Mouse (Mus musculus): ENCODE results near the gene Lysmd1.

Lysmd1 gene

DNA sequence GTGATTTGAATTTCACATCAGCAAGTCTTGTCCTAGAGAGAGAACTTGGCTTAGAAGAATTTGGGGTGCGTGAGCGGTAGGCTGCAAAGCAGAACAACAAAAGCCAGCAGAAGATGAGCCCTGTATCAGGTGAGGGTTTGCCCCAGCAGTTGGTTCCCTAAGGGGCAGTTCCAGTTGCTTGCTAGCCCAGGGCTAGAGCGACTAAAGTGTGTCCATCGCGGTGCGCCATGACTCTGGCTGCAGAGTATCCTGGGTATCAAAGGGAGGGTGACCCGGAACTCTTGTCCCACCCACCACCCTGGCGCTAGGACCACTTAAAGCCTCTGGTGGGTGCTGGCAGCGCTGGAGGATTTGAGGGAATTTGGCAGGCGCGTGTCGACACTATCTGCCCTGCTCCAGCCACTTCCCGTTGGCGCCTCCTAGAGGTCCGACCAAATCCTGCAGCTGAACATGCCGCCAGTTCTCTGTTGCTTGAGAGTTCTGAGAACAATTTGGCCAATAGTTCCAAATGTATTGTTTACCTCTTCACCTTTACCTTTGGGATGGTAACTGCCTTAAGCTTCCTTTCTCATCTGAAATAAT is 40.2 kb downstream of the Lysmd1 start:
- peak; percentile 75 for DNase-seq

DNA sequence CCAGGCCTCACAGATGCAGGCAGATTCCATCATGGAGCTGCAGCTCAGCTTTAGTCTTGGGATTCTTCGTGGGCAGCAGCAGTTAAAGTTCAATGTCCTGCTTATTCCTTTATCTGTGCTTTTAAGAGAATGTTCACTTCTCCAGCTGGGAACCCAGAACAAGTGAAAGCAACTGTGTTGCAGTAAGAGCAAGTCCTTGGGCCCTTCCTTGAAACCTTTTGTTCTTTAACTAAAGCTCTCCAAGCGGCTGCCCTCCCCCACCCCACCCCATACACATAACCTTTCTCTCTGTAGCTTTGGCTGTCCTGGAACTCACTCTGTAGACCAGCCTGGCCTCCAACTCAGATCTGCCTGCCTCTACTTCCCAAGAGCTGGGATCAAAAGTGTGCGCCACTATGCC is 42.6 kb downstream of the Lysmd1 start:
- DNase-seq = no peak

DNA sequence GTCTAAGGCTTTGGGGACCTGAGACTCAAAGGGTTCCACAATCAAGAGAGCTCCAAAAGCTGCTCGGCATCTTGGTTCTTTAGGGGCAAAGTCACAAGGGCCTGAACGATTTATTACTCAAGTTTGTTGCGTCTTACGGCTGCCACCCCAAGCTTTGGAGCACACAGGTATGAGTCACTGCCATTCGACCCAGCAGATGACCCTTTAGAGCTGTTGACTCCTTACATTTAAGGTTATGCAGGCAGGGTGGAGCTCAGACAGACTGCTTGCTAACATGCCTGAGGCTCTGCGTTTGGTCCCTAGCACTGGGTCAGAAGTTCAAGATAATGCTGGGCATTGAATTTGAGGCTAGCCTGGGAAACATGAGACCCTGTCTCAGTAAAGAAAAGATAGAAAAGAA is 43.7 kb downstream of the Lysmd1 start:
- no peak for DNase-seq

DNA sequence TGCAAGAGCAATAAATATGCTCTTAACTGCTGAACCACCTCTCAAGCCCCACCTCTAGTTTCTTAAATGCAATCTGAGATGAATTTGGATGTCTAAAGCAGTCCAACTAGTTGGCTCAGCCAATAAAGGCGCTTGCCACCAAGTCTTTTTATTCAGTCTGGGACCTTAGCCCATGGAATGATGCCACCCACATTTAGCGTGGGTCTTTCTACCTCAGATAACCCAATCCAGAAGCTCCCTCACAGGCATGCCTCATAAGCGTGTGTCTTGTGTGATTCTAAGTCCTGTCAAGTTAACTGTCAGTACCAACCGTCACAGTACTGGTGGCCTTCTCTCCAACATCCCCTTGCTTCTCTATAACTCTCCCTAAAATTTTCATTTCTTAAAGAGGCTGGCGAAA is 45.1 kb downstream of the Lysmd1 start:
- DNase-seq = no peak

DNA sequence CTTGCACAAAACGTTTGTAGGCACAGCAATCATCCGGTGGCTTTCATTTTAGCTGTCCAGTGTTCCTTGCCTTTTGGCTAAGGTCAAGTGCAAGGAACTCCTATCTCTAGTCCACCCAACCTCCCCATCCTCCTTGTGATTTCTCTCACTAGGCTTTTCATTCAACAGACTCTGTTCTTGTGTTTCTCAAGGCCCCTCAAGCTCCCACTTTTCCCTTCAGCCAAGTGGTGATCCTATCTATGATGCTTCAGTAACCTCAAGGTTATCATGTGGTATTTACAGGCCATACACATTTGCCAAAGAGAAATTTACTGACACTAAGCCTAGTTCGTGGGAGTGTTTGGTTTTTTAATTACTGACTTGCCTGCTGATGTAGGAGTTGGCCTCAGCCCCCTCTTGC is 46.0 kb downstream of the Lysmd1 start:
- no peak for DNase-seq

DNA sequence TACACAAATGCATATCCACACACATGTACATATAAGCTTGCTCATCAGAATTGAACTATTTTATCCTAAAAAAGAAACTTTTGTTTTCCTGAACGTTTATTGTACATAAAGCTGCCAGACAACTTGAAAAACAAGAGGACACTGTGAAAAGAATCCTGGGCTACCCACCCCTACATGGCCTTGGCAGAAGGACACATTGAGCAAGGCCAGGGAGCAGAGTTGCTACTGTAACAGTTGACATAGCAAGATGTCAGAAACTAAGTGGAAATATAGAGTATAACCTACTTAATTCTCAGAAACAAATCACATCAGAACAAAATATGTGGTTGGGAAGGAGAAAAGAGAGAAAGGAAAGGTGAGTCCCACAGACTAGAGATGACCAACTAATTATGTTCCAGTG is 48.0 kb downstream of the Lysmd1 start:
- no peak for DNase-seq

DNA sequence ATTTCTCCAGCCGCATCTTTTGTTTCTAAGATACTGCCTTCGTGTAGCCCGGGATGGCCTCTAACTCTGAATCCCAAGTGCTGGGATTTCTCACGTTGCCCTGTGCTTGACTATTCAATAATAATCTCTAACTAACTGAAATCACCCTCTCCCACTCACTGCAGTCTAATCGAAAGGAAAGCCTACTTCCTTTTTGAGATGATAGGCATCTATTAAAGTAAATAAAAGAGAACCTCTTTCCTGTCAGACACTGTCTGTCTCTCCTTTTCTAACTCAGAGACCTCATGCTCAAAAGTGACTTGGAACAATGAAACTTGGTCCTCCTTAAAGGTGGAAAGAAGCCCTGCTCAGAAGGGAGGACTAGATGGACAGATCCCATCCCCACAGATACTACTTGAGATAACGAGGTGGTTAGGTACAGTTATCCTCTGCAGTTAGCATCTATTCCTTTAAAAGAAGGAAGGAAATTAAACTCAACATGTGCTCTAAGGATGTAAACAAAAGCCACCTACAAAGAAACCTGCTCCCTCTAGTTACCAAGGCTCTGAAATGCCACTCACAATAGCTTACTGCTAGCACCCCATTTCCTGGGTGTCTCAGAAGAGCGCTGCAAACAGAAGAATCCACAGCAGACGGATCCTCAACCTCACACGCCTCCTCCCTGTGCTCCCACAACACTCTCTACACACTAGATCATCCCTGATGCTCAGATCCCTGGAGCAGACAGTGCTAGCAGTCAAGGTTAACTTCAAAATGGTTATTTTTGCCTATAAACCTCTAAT is 51.1 kb downstream of the Lysmd1 start:
- no peak for DNase-seq

DNA sequence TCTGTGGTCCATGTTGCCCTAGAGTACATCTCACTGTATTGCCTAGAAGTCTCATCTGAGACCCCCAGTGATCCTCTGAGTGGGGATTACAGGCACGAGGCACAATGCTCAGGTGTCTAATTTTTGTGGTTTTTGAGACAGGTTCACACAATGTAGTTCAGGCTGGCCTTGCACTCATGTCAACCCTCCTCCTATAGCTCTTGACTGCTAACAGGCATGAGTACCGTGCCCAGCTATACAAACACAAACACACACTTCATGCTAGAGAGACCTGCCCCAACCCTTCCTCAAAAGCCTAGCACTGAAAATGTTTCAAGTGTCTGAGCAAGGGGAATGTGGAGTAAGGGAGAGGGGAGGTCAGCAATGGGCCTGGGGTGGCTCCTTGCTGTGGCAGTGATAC is 52.2 kb downstream of the Lysmd1 start:
- DNase-seq = no peak

DNA sequence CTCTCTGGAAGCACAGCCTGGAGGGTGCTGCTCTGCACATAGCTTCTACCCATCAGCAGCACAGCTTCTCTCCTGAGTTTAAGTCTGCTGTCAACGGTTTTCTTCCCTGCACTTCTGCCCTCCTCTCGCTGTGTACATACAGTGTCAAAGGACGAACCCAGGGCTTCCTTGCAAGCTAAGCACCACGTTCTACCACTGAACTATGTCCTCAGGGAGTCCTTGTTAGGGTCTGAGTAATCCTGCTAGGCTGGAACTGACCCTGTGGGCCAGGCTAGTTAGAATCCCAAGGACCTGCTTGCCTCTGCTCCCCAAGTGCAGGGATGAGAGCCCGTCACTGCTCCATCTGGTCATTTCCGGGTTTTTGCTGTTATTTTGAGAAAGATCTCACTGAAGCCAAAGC is 53.0 kb downstream of the Lysmd1 start:
- DNase-seq = no peak

Data from kidney, adult 11 months (tissue).